Comparison of ENCODE assay signal across 29 mouse cellular contexts in genomic region chr16:46768376-46768775, GRCm38 (mm10).
DNase-seq lines count a peak whose midpoint lies in the region; ATAC-seq and TF ChIP-seq lines count a peak whose summit lies in the region.
"Had no signal": no experiment of that assay in that cellular context is flagged by ENCODE, and none has a peak within 500 bp of the region (broad histone marks: within the 10 kb centered on the region; RNA-seq: fewer than 3 reads in every experiment).

No protein-coding gene starts in this region.

- H3K4me2 ChIP-seq in hindbrain, embryonic 12.5 days (replicated peaks) = no peak overlapping the region
- no peak overlapping the region for H3K4me2 ChIP-seq in kidney, postnatal 0 days (ENCODE audit: low read length)
- no peak overlapping the region for H3K4me2 ChIP-seq in forebrain, embryonic 14.5 days (ENCODE audit: low read length)
- no peak overlapping the region for H3K4me2 ChIP-seq in midbrain, embryonic 13.5 days (replicated peaks)
- H3K4me2 ChIP-seq: embryonic facial prominence, embryonic 15.5 days; heart, embryonic 13.5 days; limb, embryonic 13.5 days; liver, embryonic 11.5 days; stomach, embryonic 15.5 days had no signal

- H3K9me3 ChIP-seq in hindbrain, embryonic 12.5 days (replicated peaks) = no peaks in the 10 kb centered on the region
- H3K9me3 ChIP-seq in hindbrain, embryonic 10.5 days = no peaks in the 10 kb centered on the region
- H3K9me3 ChIP-seq in kidney, postnatal 0 days (replicated peaks; ENCODE audit: low read length) = no peaks in the 10 kb centered on the region
- H3K9me3 ChIP-seq in forebrain, embryonic 14.5 days (replicated peaks; ENCODE audit: control insufficient read depth, low read length) = no peaks in the 10 kb centered on the region
- no peaks in the 10 kb centered on the region for H3K9me3 ChIP-seq in midbrain, embryonic 13.5 days
- H3K9me3 ChIP-seq: embryonic facial prominence, embryonic 10.5 days; embryonic facial prominence, embryonic 15.5 days; heart, embryonic 13.5 days; limb, embryonic 13.5 days; stomach, embryonic 15.5 days had no signal

- DNase-seq in hindbrain, embryonic 10.5 days (ENCODE audit: low spot score) = no peak
- DNase-seq in kidney, postnatal 0 days (ENCODE audit: low spot score) = peak; percentile 33
- no peak for DNase-seq in kidney, postnatal 25 days
- peak; percentile 15 for DNase-seq in forebrain, embryonic 14.5 days (ENCODE audit: low spot score)
- no peak for DNase-seq in lung, adult 18-20 months
- DNase-seq in testis, postnatal 14 days (ENCODE audit: low spot score) = no peak
- DNase-seq: adrenal gland, adult 8-10 months; cerebellum, adult 8-10 months; cerebellum, postnatal 25 days; gastrocnemius, postnatal 25 days; heart, adult 18-20 months; heart, postnatal 10 days; kidney, adult 2 months; kidney, postnatal 14 days; lung, postnatal 36 days; right cerebral cortex, postnatal 25 days; thymus, postnatal 14 days had no signal

- H3K4me1 ChIP-seq in hindbrain, embryonic 12.5 days = no peaks in the 10 kb centered on the region
- no peaks in the 10 kb centered on the region for H3K4me1 ChIP-seq in hindbrain, embryonic 10.5 days (replicated peaks)
- no peaks in the 10 kb centered on the region for H3K4me1 ChIP-seq in kidney, postnatal 0 days (replicated peaks; ENCODE audit: insufficient read depth, low read length)
- 0 out of 2 replicates have a peak, but pooled peaks cover 3% of the 10 kb centered on the region for H3K4me1 ChIP-seq in forebrain, embryonic 14.5 days (ENCODE audit: control insufficient read depth, insufficient read depth, low read length)
- H3K4me1 ChIP-seq in midbrain, embryonic 13.5 days (replicated peaks) = peaks cover 12% of the 10 kb centered on the region
- H3K4me1 ChIP-seq: embryonic facial prominence, embryonic 10.5 days; embryonic facial prominence, embryonic 15.5 days; heart, embryonic 13.5 days; limb, embryonic 13.5 days; stomach, embryonic 15.5 days had no signal

- ATAC-seq in hindbrain, embryonic 12.5 days (ENCODE audit: low FRiP score) = no peak
- ATAC-seq in kidney, postnatal 0 days (replicated peaks; ENCODE audit: low FRiP score, low read depth) = no peak
- ATAC-seq in forebrain, embryonic 14.5 days = peak; percentile 43; the same call in 1 of the 2 replicates
- peak; percentile 82 for ATAC-seq in midbrain, embryonic 13.5 days
- ATAC-seq: activated CD4-positive, CD25-positive, alpha-beta regulatory T cell, adult 4 months; inflammation-experienced regulatory T-cells, adult 6 months had no signal

- no peak for TF ChIP-seq CTCF in kidney, postnatal 0 days (IDR thresholded peaks at IDR 0.05; ENCODE audit: low read depth)

- no peaks in the 10 kb centered on the region for H3K36me3 ChIP-seq in hindbrain, embryonic 12.5 days
- H3K36me3 ChIP-seq in hindbrain, embryonic 10.5 days = no peaks in the 10 kb centered on the region
- H3K36me3 ChIP-seq in kidney, postnatal 0 days (ENCODE audit: insufficient read depth, low read length) = no peaks in the 10 kb centered on the region
- H3K36me3 ChIP-seq in forebrain, embryonic 14.5 days (ENCODE audit: control insufficient read depth, insufficient read depth, low read length) = no peaks in the 10 kb centered on the region
- H3K36me3 ChIP-seq in midbrain, embryonic 13.5 days = no peaks in the 10 kb centered on the region
- H3K36me3 ChIP-seq: embryonic facial prominence, embryonic 10.5 days; embryonic facial prominence, embryonic 15.5 days; heart, embryonic 13.5 days; limb, embryonic 13.5 days; stomach, embryonic 15.5 days had no signal

- H3K4me3 ChIP-seq in hindbrain, embryonic 12.5 days = no peak overlapping the region
- no peak overlapping the region for H3K4me3 ChIP-seq in hindbrain, embryonic 10.5 days
- no peak overlapping the region for H3K4me3 ChIP-seq in kidney, postnatal 0 days (replicated peaks; ENCODE audit: low read depth, low read length)
- H3K4me3 ChIP-seq in forebrain, embryonic 14.5 days (ENCODE audit: low read depth, low read length) = no peak overlapping the region
- H3K4me3 ChIP-seq in midbrain, embryonic 13.5 days (replicated peaks) = no peak overlapping the region
- H3K4me3 ChIP-seq: embryonic facial prominence, embryonic 10.5 days; embryonic facial prominence, embryonic 15.5 days; heart, embryonic 13.5 days; layer of hippocampus, adult 2 months; limb, embryonic 13.5 days; stomach, embryonic 15.5 days had no signal

- peak overlapping the region; percentile 40; the same call in 1 of the 2 replicates for H3K27ac ChIP-seq in hindbrain, embryonic 12.5 days
- no peak overlapping the region for H3K27ac ChIP-seq in hindbrain, embryonic 10.5 days
- no peak overlapping the region for H3K27ac ChIP-seq in kidney, postnatal 0 days
- H3K27ac ChIP-seq in forebrain, embryonic 14.5 days (ENCODE audit: low read depth, low read length) = peak overlapping the region; percentile 27; the same call in 1 of the 2 replicates
- H3K27ac ChIP-seq in midbrain, embryonic 13.5 days = peak overlapping the region; percentile 45
- H3K27ac ChIP-seq: embryonic facial prominence, embryonic 10.5 days; embryonic facial prominence, embryonic 15.5 days; heart, embryonic 13.5 days; layer of hippocampus, adult 2 months; limb, embryonic 13.5 days; stomach, embryonic 15.5 days had no signal

- no peaks in the 10 kb centered on the region for H3K27me3 ChIP-seq in hindbrain, embryonic 12.5 days
- H3K27me3 ChIP-seq in hindbrain, embryonic 10.5 days (ENCODE audit: insufficient read depth, poor library complexity, severe bottlenecking) = no peaks in the 10 kb centered on the region
- no peaks in the 10 kb centered on the region for H3K27me3 ChIP-seq in kidney, postnatal 0 days (ENCODE audit: insufficient read depth, low read length)
- H3K27me3 ChIP-seq in forebrain, embryonic 14.5 days (replicated peaks; ENCODE audit: control insufficient read depth, insufficient read depth, low read length) = no peaks in the 10 kb centered on the region
- no peaks in the 10 kb centered on the region for H3K27me3 ChIP-seq in midbrain, embryonic 13.5 days
- H3K27me3 ChIP-seq: CH12.LX; embryonic facial prominence, embryonic 15.5 days; heart, embryonic 13.5 days; limb, embryonic 13.5 days; stomach, embryonic 15.5 days had no signal

- no peak overlapping the region for H3K9ac ChIP-seq in hindbrain, embryonic 12.5 days
- H3K9ac ChIP-seq in kidney, postnatal 0 days (ENCODE audit: low read depth, low read length) = no peak overlapping the region
- no peak overlapping the region for H3K9ac ChIP-seq in forebrain, embryonic 14.5 days (ENCODE audit: low read length)
- no peak overlapping the region for H3K9ac ChIP-seq in midbrain, embryonic 13.5 days (replicated peaks)
- H3K9ac ChIP-seq: embryonic facial prominence, embryonic 15.5 days; heart, embryonic 13.5 days; limb, embryonic 13.5 days; stomach, embryonic 15.5 days had no signal

- WGBS in hindbrain, embryonic 12.5 days = 41% methylated on average over 1 of the region's 1 CpGs
- WGBS in hindbrain, embryonic 10.5 days = 59% methylated on average over 1 of the region's 1 CpGs
- 38% methylated on average over 1 of the region's 1 CpGs for WGBS in kidney, postnatal 0 days
- WGBS in forebrain, embryonic 14.5 days = 24% methylated on average over 1 of the region's 1 CpGs
- WGBS in midbrain, embryonic 13.5 days = 13% methylated on average over 1 of the region's 1 CpGs

Comparison
In these comparisons a context has a peak if more than half of its experiments do, and no peak if none do; other contexts are left out.
1. H3K27ac ChIP-seq: peak in hindbrain, embryonic 12.5 days (single experiment), forebrain, embryonic 14.5 days (single experiment) and midbrain, embryonic 13.5 days (single experiment); none in hindbrain, embryonic 10.5 days (single experiment) and kidney, postnatal 0 days (single experiment).
2. DNase-seq: peak in kidney, postnatal 0 days (single experiment) and forebrain, embryonic 14.5 days (single experiment); none in hindbrain, embryonic 10.5 days (single experiment), kidney, postnatal 25 days (0 of 2), lung, adult 18-20 months (0 of 2) and testis, postnatal 14 days (single experiment).
3. ATAC-seq: peak in forebrain, embryonic 14.5 days (single experiment) and midbrain, embryonic 13.5 days (single experiment); none in hindbrain, embryonic 12.5 days (single experiment) and kidney, postnatal 0 days (single experiment).